Mouse (Mus musculus) layer of hippocampus, postnatal 14 days (tissue): ENCODE data around the gene Cracr2b. TPM values are rescaled to one million over a fixed set of nuclear protein-coding genes. Genes with fewer than 3 reads are reported as not detected.

Source experiments
- DNase-seq, 2 experiments: peaks; one replicate each; pipeline ENCODE4 v3.0.0; 2021 to 2022; ENCODE audit warnings: low spot score in 2 of 2, mixed read lengths in 1 of 2
- total RNA-seq, 2 experiments: library from RNA; stranded (reverse); gene quantifications; 2 replicates each; pipeline ENCODE4 v1.2.3; 2021

The Cracr2b gene
- total RNA-seq, 2 experiments from 2014 or later = 5.5 to 6.6 TPM

- no peak for DNase-seq
These were observed 23.6 kb downstream of the Cracr2b start for GRCm38 (mm10) chr7:141484186-141485120.

GRCm38 (mm10) chr7:141485186-141485585, 24.3 kb downstream of the Cracr2b start:
- no peak for DNase-seq

- DNase-seq = no peak
These were observed 24.7 kb downstream of the Cracr2b start for GRCm38 (mm10) chr7:141485606-141486005.

GRCm38 (mm10) chr7:141486239-141486638, 25.3 kb downstream of the Cracr2b start:
- no peak for DNase-seq

- no peak for DNase-seq
These were observed 26.2 kb downstream of the Cracr2b start for GRCm38 (mm10) chr7:141487141-141487540.

- DNase-seq = no peak
These were observed 30.3 kb downstream of the Cracr2b start for GRCm38 (mm10) chr7:141491151-141491550.

- no peak for DNase-seq
These were observed 31.8 kb downstream of the Cracr2b start for GRCm38 (mm10) chr7:141492738-141493137.

- no peak for DNase-seq
These were observed 32.8 kb downstream of the Cracr2b start for GRCm38 (mm10) chr7:141493729-141494128.

- DNase-seq = no peak
These were observed 34.5 kb downstream of the Cracr2b start for GRCm38 (mm10) chr7:141495379-141495778.

DNA sequence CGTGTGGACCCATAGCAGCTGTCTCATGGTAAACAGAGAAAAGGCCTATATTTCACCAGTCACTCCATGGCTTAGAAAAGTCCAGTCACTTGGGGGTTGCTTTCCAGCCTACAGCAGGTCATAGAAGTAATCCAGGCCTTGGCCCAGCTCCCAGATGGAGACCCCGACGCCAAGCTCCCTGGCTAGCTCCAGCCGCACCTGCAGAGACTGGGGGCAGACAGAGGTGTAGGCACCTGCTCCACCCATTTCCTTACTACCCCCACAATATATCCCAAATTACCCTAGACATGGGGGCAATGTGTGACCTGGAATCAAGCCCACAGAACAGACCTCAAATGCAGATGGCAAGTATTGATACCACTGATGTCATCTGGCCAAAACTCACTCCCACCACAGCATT, 35.0 kb downstream of the Cracr2b start:
- DNase-seq = no peak

- DNase-seq = no peak
These were observed 36.7 kb downstream of the Cracr2b start for GRCm38 (mm10) chr7:141497600-141497999.

GRCm38 (mm10) chr7:141501820-141502555, 41.1 kb downstream of the Cracr2b start:
- no peak for DNase-seq

DNA sequence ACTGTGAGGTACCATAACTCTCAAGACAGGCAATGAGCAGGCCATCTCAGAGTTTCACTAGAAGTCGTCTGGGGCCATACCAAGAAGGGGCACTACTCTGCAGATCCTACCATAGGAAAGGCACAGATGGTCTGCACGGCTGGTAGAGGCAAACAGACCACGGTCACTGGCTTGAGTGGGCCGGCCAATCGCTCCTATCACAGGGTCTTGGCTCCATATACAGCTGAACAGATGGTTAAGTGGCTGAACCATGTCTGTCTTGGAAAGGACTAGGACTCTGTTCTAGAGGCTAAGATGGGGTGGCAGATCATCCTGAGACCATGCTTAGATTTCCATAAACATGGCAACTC, 41.6 kb downstream of the Cracr2b start:
- no peak for DNase-seq

DNA sequence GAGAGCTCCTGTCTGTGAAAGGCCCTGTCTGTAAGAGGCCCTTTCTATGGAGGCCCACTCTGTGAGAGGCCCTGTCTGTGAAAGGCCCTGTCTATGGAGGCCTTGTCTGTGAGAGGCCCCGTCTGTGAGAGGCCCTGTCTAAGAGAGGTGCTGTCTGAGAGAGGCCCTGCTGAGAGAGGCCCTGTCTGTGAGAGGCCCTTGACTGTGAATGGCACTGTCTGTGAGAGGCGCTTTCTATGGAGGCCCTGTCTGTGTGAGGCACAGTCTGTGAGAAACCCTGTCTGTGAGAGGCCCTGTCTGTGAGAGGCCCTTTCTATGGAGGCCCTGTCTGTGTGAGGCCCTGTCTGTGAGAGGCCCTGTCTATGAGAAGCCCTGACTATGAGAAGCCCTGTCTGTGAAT, 45.4 kb downstream of the Cracr2b start:
- no peak for DNase-seq

- no peak for DNase-seq
These were observed 47.3 kb downstream of the Cracr2b start for GRCm38 (mm10) chr7:141508160-141508559.

GRCm38 (mm10) chr7:141510196-141510595, 49.3 kb downstream of the Cracr2b start:
- DNase-seq = no peak

DNA sequence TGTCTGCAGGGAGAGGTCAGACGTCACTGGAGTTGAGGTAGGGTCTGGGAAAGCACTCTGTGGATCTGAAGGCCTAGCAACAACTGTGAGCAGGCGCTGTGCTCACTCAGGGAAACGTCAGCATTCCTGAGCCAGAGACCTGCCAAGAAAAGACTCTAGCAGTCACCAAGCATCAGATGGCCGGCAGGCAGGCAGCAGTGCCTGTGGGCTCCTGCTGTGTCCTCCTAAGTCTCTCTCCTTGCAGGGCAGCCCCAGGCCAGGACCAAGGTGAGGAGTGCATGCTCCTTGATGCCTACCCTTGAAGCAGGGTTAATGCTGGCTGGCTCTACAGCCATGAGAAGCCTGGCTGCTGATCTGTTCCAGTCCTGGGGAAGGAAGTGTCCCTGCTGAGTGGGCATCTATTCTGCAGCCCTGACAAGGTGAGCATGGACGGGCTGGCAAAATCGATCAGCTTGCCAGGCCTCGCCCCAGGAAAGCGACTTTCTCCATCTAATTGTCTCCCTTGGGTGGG, 49.8 kb downstream of the Cracr2b start:
- DNase-seq = no peak

Other genes starting within 250 kb of the Cracr2b start
- not detected for gene Lmntd2, start 247.0 kb upstream of the Cracr2b start, total RNA-seq
- 1 to 10 TPM in 1 of 2 experiments, under 1 TPM in 1; 0.83 to 1.2 TPM for gene Rassf7, start 245.2 kb upstream of the Cracr2b start, total RNA-seq
- 10 to 100 TPM; 66.9 to 77.2 TPM for gene Phrf1, start 232.3 kb upstream of the Cracr2b start, total RNA-seq
- gene Irf7, start 194.6 kb upstream of the Cracr2b start, total RNA-seq = 1 to 10 TPM in 1 of 2 experiments, under 1 TPM in 1; 0.46 to 1.3 TPM
- gene Cdhr5, start 184.3 kb upstream of the Cracr2b start, total RNA-seq = not detected
- gene Sct, start 182.0 kb upstream of the Cracr2b start, total RNA-seq = not detected
- under 1 TPM; 0.31 to 0.32 TPM for gene Drd4, start 169.1 kb upstream of the Cracr2b start, total RNA-seq
- gene Deaf1, start 133.4 kb upstream of the Cracr2b start, total RNA-seq = 100 to 1,000 TPM; 180 to 199 TPM
- 10 to 100 TPM; 30.2 to 30.8 TPM for gene Tmem80, start 133.4 kb upstream of the Cracr2b start, total RNA-seq
- 1 to 10 TPM; 5.5 to 7.8 TPM for gene Eps8l2, start 122.2 kb upstream of the Cracr2b start, total RNA-seq
- 100 to 1,000 TPM; 129 to 140 TPM for gene Taldo1, start 68.9 kb upstream of the Cracr2b start, total RNA-seq
- gene Gatd1, start 47.0 kb upstream of the Cracr2b start, total RNA-seq = 10 to 100 TPM; 37.4 to 37.6 TPM
- 100 to 1,000 TPM; 332 to 341 TPM for gene Cend1, start 31.6 kb upstream of the Cracr2b start, total RNA-seq
- 100 to 1,000 TPM; 366 to 390 TPM for gene Slc25a22, start 23.2 kb upstream of the Cracr2b start, total RNA-seq
- gene Pidd1, start 17.1 kb upstream of the Cracr2b start, total RNA-seq = 1 to 10 TPM; 1.9 TPM
- 100 to 1,000 TPM; 577 to 590 TPM for gene Rplp2, start 13.7 kb upstream of the Cracr2b start, total RNA-seq
- 10 to 100 TPM; 32.4 to 36.6 TPM for gene Pnpla2, start 5.9 kb upstream of the Cracr2b start, total RNA-seq
- 10 to 100 TPM; 29.5 to 33.8 TPM for gene Cd151, start 6.3 kb downstream of the Cracr2b start, total RNA-seq
- gene Polr2l, start 14.0 kb downstream of the Cracr2b start, total RNA-seq = 10 to 100 TPM; 43.9 to 50.4 TPM
- 10 to 100 TPM; 24.5 to 28.7 TPM for gene Tspan4, start 14.1 kb downstream of the Cracr2b start, total RNA-seq
- gene Chid1, start 78.8 kb downstream of the Cracr2b start, total RNA-seq = 10 to 100 TPM; 79.9 to 86.7 TPM
- 100 to 1,000 TPM; 279 to 285 TPM for gene Ap2a2, start 101.1 kb downstream of the Cracr2b start, total RNA-seq
- not detected for gene Muc6, start 194.2 kb downstream of the Cracr2b start, total RNA-seq
- 1 to 10 TPM in 1 of 2 experiments, under 1 TPM in 1; 0.83 to 1.2 TPM for gene Muc2, start 229.2 kb downstream of the Cracr2b start, total RNA-seq